Mouse (Mus musculus): ENCODE data around the gene Xdh. TPM values are rescaled to one million over a fixed set of nuclear protein-coding genes. Genes with fewer than 3 reads are reported as not detected.

Gene Xdh
- polyA plus RNA-seq, 1 experiment from 2014 or later: 2.0 TPM

DNA sequence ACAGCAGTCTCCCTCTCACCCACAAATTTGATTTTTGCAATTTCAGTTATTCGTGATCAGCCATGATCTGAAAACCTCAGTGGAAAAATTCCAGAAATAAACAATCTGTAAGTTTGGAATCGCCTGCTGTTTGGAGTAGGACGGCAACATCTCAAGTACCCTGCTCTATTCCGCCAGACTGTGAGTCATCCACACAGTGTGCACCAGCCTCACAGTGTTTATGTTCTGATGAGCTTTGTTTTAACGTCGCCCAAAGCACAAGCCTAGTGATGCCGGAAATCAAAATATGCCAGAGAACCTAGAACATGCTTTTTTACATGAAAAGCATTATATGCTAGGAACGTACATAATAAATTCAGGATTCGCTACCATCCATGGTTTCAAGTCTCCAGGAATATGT lies 14.9 kb upstream of the Xdh start:
- Histone ChIP-seq H3K4me3 (no peak overlapping the region), H3K36me3 (no peaks in the 10 kb centered on the region), H3K27me3 (no peaks in the 10 kb centered on the region), H3K9ac (no peak overlapping the region), H3K27ac (no peak overlapping the region), H3K9me3 (replicated peaks) (no peaks in the 10 kb centered on the region), H3K4me1 (replicated peaks) (no peaks in the 10 kb centered on the region), H3K4me2 (no peak overlapping the region)
- no peak for ATAC-seq (replicated peaks; ENCODE audit: insufficient number of reproducible peaks, insufficient read depth, low FRiP score, low read depth)
- 76% methylated on average over 9 of the region's 9 CpGs for WGBS

GRCm38 (mm10) chr17:73962628-73963043 lies 12.6 kb upstream of the Xdh start:
- Histone ChIP-seq H3K27me3 (no peaks in the 10 kb centered on the region), H3K27ac (peak overlapping the region; percentile 41), H3K9ac (no peak overlapping the region), H3K9me3 (replicated peaks) (no peaks in the 10 kb centered on the region), H3K4me1 (replicated peaks) (no peaks in the 10 kb centered on the region), H3K36me3 (no peaks in the 10 kb centered on the region), H3K4me3 (no peak overlapping the region), H3K4me2 (no peak overlapping the region)
- no peak for ATAC-seq (replicated peaks; ENCODE audit: insufficient number of reproducible peaks, insufficient read depth, low FRiP score, low read depth)
- 39% methylated on average over 2 of the region's 2 CpGs for WGBS

GRCm38 (mm10) chr17:73961801-73962403 lies 11.9 kb upstream of the Xdh start:
- no peak overlapping the region for H3K9ac ChIP-seq
- H3K4me1 ChIP-seq (replicated peaks): no peaks in the 10 kb centered on the region
- no peaks in the 10 kb centered on the region for H3K27me3 ChIP-seq
- H3K36me3 ChIP-seq: no peaks in the 10 kb centered on the region
- no peak for ATAC-seq (replicated peaks; ENCODE audit: insufficient number of reproducible peaks, insufficient read depth, low FRiP score, low read depth)
- H3K4me3 ChIP-seq: no peak overlapping the region
- WGBS: 67% methylated on average over 1 of the region's 1 CpGs
- H3K9me3 ChIP-seq (replicated peaks): no peaks in the 10 kb centered on the region
- H3K27ac ChIP-seq: 0 out of 2 replicates have a peak overlapping the region, but pooled peaks have one; percentile 41
- no peak overlapping the region for H3K4me2 ChIP-seq

- H3K4me1 ChIP-seq (replicated peaks): no peaks in the 10 kb centered on the region
Measured at GRCm38 (mm10) chr17:73960745-73961144, 10.7 kb upstream of the Xdh start.

DNA sequence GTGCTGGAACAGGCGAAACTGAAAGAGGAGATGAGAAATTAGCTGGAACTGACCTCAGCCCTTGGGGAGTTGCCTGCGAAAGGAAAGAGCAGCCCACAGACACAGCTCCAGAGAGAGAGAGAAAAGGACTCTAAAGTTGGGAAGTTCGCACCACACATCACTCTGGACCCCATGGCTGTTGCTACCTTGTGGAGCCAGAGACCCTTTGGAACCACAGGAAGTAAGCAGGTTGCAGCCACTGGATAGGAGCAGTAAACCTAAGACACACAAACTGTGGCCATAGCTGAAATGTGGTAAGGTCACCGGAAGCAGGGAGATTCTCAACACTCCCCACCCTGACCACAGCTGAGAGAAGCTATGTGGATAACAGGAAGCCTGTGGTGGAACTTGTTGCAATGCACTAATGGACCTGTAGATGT lies 2.1 kb upstream of the Xdh start:
- no peaks in the 10 kb centered on the region for H3K36me3 ChIP-seq
- ATAC-seq (replicated peaks; ENCODE audit: insufficient number of reproducible peaks, insufficient read depth, low FRiP score, low read depth): no peak
- 79% methylated on average over 4 of the region's 4 CpGs for WGBS
- H3K9ac ChIP-seq: no peak overlapping the region
- no peak overlapping the region for H3K4me3 ChIP-seq
- H3K27me3 ChIP-seq: no peaks in the 10 kb centered on the region
- H3K4me1 ChIP-seq (replicated peaks): peaks cover 6% of the 10 kb centered on the region
- H3K4me2 ChIP-seq: no peak overlapping the region
- no peak overlapping the region for H3K27ac ChIP-seq
- no peaks in the 10 kb centered on the region for H3K9me3 ChIP-seq (replicated peaks)

More at GRCm38 (mm10) chr17:73960745-73961144, 10.7 kb upstream of the Xdh start:
- 90% methylated on average over 4 of the region's 4 CpGs for WGBS
- Histone ChIP-seq H3K27ac (no peak overlapping the region), H3K36me3 (no peaks in the 10 kb centered on the region), H3K4me2 (no peak overlapping the region), H3K9me3 (replicated peaks) (no peaks in the 10 kb centered on the region), H3K4me3 (no peak overlapping the region), H3K9ac (no peak overlapping the region), H3K27me3 (no peaks in the 10 kb centered on the region)
- ATAC-seq (replicated peaks; ENCODE audit: insufficient number of reproducible peaks, insufficient read depth, low FRiP score, low read depth): no peak

DNA sequence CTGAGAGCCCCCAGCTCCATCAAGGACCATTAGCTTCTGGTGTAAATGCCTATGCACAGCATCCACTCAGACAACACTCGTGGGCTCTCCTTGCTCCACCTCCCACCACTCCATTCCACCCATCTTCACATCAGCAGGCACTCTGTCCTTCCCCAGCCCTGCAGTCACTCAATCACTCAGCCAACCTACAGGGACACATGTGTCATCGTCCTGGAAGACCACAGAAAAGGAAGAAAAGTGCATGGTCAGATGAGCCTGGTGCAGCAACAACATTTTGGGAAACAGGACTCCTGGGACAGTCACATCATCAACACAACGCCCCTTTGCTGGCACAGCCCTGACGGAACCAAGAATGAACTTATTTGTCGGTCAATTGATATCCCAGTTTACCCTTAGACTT lies 974 bp upstream of the Xdh start:
- H3K27me3 ChIP-seq: no peaks in the 10 kb centered on the region
- H3K36me3 ChIP-seq: no peaks in the 10 kb centered on the region
- WGBS: 78% methylated on average over 5 of the region's 5 CpGs
- H3K9ac ChIP-seq: no peak overlapping the region
- H3K9me3 ChIP-seq (replicated peaks): no peaks in the 10 kb centered on the region
- H3K27ac ChIP-seq: no peak overlapping the region
- no peak for ATAC-seq (replicated peaks; ENCODE audit: insufficient number of reproducible peaks, insufficient read depth, low FRiP score, low read depth)
- H3K4me3 ChIP-seq: no peak overlapping the region
- no peak overlapping the region for H3K4me2 ChIP-seq
- peaks cover 6% of the 10 kb centered on the region for H3K4me1 ChIP-seq (replicated peaks)

DNA sequence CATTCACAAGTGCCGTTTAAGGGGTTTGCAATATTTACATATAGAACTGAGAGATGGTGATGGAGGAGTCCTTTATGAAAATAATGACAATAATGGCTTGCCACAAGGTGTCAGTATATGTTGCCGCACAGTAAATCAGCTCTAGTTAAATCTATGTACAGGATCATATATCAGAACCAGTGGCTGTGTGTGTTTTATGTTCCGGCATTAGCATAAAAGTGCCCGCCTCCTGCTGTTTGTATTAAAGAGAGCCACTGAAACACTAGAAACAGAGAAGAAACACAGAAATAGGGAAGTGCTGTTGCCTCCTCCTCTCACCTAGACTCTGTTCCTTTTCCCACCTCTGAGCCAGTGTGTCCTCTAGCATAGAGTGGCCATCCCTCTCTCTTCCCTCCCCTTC lies 498 bp downstream of the Xdh start:
- no peak for ATAC-seq (replicated peaks; ENCODE audit: insufficient number of reproducible peaks, insufficient read depth, low FRiP score, low read depth)
- Histone ChIP-seq H3K4me1 (replicated peaks) (peaks cover 6% of the 10 kb centered on the region), H3K27ac (0 out of 2 replicates have a peak overlapping the region, but pooled peaks have one; percentile 9), H3K36me3 (no peaks in the 10 kb centered on the region), H3K4me2 (peak overlapping the region; percentile 55), H3K9me3 (replicated peaks) (no peaks in the 10 kb centered on the region), H3K9ac (no peak overlapping the region), H3K27me3 (no peaks in the 10 kb centered on the region), H3K4me3 (peak overlapping the region; percentile 22; the same call in 1 of the 2 replicates)
- 63% methylated on average over 4 of the region's 4 CpGs for WGBS

DNA sequence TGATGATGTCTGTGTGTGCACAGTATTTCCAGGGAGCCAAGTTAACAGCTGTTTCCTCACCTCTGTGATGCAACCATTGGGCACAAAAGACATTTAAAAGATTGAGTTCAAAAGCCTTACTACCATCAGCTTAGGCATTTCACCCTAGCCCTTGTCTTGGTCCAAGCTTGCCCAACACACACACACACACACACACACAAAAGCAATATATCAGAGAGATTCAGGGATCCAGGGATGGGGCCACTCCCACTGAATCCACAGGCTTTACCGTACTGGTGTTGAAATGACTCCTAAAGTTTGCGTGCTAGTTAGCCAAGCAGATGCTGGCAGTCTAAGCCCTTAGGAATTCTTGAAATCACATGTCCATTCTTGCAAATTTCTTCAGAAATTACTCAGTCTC lies 1.2 kb downstream of the Xdh start:
- WGBS: 66% methylated on average over 2 of the region's 2 CpGs
- Histone ChIP-seq H3K9ac (no peak overlapping the region), H3K4me2 (no peak overlapping the region), H3K9me3 (replicated peaks) (no peaks in the 10 kb centered on the region), H3K27ac (no peak overlapping the region), H3K36me3 (no peaks in the 10 kb centered on the region), H3K4me3 (no peak overlapping the region), H3K4me1 (replicated peaks) (peaks cover 6% of the 10 kb centered on the region), H3K27me3 (no peaks in the 10 kb centered on the region)
- ATAC-seq (replicated peaks; ENCODE audit: insufficient number of reproducible peaks, insufficient read depth, low FRiP score, low read depth): no peak

DNA sequence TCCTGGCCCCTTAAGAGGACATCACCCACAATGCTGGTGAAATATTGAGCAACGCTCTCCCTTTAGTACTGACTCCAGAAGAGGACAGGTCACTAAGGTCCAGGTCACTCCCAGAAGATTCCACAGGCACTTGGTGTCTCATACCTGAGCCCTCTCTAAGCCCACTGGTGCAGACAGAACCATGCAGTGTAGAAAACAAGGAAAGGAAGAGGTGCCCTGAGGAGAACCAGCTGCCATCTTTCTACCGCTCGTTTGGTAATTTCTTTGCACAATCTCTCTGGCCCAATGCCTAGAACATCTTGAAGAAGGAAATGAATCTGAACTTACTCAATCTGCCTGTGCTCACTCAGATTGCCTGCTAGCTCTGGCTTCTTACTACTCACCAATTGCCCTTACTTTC lies 2.0 kb downstream of the Xdh start:
- no peak for ATAC-seq (replicated peaks; ENCODE audit: insufficient number of reproducible peaks, insufficient read depth, low FRiP score, low read depth)
- WGBS: 68% methylated on average over 3 of the region's 3 CpGs
- Histone ChIP-seq H3K36me3 (no peaks in the 10 kb centered on the region), H3K4me1 (replicated peaks) (peaks cover 6% of the 10 kb centered on the region), H3K27me3 (no peaks in the 10 kb centered on the region), H3K27ac (no peak overlapping the region), H3K4me2 (no peak overlapping the region), H3K9ac (no peak overlapping the region), H3K9me3 (replicated peaks) (no peaks in the 10 kb centered on the region), H3K4me3 (no peak overlapping the region)

DNA sequence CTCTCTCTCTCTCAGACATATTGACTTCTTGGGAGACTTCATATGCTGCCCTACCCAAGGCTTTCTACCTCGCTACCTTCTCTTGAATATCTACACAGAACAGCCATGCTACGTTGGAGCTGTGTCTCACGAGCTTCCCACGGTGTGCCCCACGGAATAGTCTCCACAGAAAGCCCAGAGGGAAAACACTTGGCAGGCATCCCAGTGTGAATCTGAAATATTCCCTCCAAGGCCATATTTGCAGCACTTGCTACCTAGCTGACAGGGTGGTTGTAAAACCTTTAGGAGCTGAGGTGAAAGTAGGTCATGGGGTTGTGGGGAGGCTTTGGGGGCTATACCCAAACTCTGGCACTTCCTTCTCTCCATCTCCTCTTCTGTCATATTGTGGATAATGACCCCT lies 3.1 kb downstream of the Xdh start:
- no peak overlapping the region for H3K9ac ChIP-seq
- no peak overlapping the region for H3K27ac ChIP-seq
- H3K27me3 ChIP-seq: no peaks in the 10 kb centered on the region
- H3K36me3 ChIP-seq: no peaks in the 10 kb centered on the region
- no peak overlapping the region for H3K4me2 ChIP-seq
- H3K9me3 ChIP-seq (replicated peaks): no peaks in the 10 kb centered on the region
- no peak overlapping the region for H3K4me3 ChIP-seq
- 51% methylated on average over 5 of the region's 5 CpGs for WGBS
- peaks cover 10% of the 10 kb centered on the region for H3K4me1 ChIP-seq (replicated peaks)
- no peak for ATAC-seq (replicated peaks; ENCODE audit: insufficient number of reproducible peaks, insufficient read depth, low FRiP score, low read depth)

GRCm38 (mm10) chr17:73944661-73945060 lies 5.3 kb downstream of the Xdh start:
- 73% methylated on average over 5 of the region's 5 CpGs for WGBS
- H3K9ac ChIP-seq: no peak overlapping the region
- peaks cover 4% of the 10 kb centered on the region; the same call in 1 of the 2 replicates for H3K4me1 ChIP-seq (replicated peaks)
- no peaks in the 10 kb centered on the region for H3K9me3 ChIP-seq (replicated peaks)
- H3K27me3 ChIP-seq: no peaks in the 10 kb centered on the region
- H3K27ac ChIP-seq: no peak overlapping the region
- no peak overlapping the region for H3K4me3 ChIP-seq
- H3K36me3 ChIP-seq: no peaks in the 10 kb centered on the region
- no peak for ATAC-seq (replicated peaks; ENCODE audit: insufficient number of reproducible peaks, insufficient read depth, low FRiP score, low read depth)
- no peak overlapping the region for H3K4me2 ChIP-seq

GRCm38 (mm10) chr17:73942268-73942962 lies 7.6 kb downstream of the Xdh start:
- H3K36me3 ChIP-seq: no peaks in the 10 kb centered on the region
- no peak for ATAC-seq (replicated peaks; ENCODE audit: insufficient number of reproducible peaks, insufficient read depth, low FRiP score, low read depth)
- no peak overlapping the region for H3K9ac ChIP-seq
- H3K9me3 ChIP-seq (replicated peaks): no peaks in the 10 kb centered on the region
- no peak overlapping the region for H3K27ac ChIP-seq
- WGBS: 24% methylated on average over 3 of the region's 3 CpGs
- no peak overlapping the region for H3K4me3 ChIP-seq
- no peaks in the 10 kb centered on the region for H3K27me3 ChIP-seq
- H3K4me2 ChIP-seq: 0 out of 2 replicates have a peak overlapping the region, but pooled peaks have one; percentile 7
- H3K4me1 ChIP-seq (replicated peaks): peaks cover 4% of the 10 kb centered on the region; the same call in 1 of the 2 replicates

Data from heart, embryonic 15.5 days (tissue).